28 mouse cellular contexts compared by ENCODE assay signal in the genomic region with DNA sequence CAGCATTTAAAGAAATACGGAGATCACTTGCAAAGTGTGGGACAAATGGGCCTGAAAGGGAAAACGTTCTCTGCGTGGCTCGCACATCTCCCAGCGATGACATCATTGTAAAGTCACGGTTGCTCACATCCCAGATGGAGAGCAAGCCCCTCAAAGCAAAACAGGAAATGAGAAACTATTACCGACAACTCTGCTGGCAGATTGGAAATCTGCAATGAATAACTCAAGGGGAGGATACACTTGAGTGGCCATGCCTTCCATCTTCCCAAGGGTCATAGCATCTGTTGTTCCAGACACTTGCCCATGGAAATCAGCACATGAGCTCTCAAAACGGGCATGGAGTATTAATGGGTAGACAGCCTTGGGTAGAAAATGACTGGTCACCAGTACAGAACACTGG.
DNase-seq lines count a peak whose midpoint lies in the region; ATAC-seq and TF ChIP-seq lines count a peak whose summit lies in the region.
"Had no signal": no experiment of that assay in that cellular context is flagged by ENCODE, and none has a peak within 500 bp of the region (broad histone marks: within the 10 kb centered on the region; RNA-seq: fewer than 3 reads in every experiment).

No protein-coding gene starts in this region.

- no peak overlapping the region for H3K4me3 ChIP-seq in kidney, embryonic 14.5 days (ENCODE audit: low read length)
- no peak overlapping the region for H3K4me3 ChIP-seq in kidney, postnatal 0 days (replicated peaks; ENCODE audit: low read depth, low read length)
- H3K4me3 ChIP-seq: embryonic facial prominence, embryonic 12.5 days; hindbrain, embryonic 13.5 days; limb, embryonic 12.5 days; liver, embryonic 15.5 days; midbrain, embryonic 12.5 days; neural tube, embryonic 13.5 days had no signal

- no peaks in the 10 kb centered on the region for H3K27me3 ChIP-seq in kidney, embryonic 14.5 days (ENCODE audit: control insufficient read depth, insufficient read depth, low read length)
- H3K27me3 ChIP-seq in kidney, postnatal 0 days (ENCODE audit: insufficient read depth, low read length) = no peaks in the 10 kb centered on the region
- H3K27me3 ChIP-seq: embryonic facial prominence, embryonic 12.5 days; liver, embryonic 15.5 days; midbrain, embryonic 12.5 days; neural tube, embryonic 13.5 days had no signal

- H3K4me2 ChIP-seq in kidney, embryonic 14.5 days (replicated peaks; ENCODE audit: low read depth, low read length) = no peak overlapping the region
- H3K4me2 ChIP-seq in kidney, postnatal 0 days (ENCODE audit: low read length) = no peak overlapping the region
- H3K4me2 ChIP-seq: embryonic facial prominence, embryonic 12.5 days; heart, embryonic 11.5 days; hindbrain, embryonic 13.5 days; limb, embryonic 12.5 days; liver, embryonic 15.5 days; lung, embryonic 14.5 days; midbrain, embryonic 12.5 days; neural tube, embryonic 13.5 days had no signal

- no peak overlapping the region; the same call in 1 of the 2 replicates for H3K27ac ChIP-seq in kidney, embryonic 14.5 days (ENCODE audit: low read depth, low read length)
- H3K27ac ChIP-seq in kidney, postnatal 0 days = no peak overlapping the region
- H3K27ac ChIP-seq: embryonic facial prominence, embryonic 12.5 days; hindbrain, embryonic 13.5 days; limb, embryonic 12.5 days; liver, embryonic 15.5 days; midbrain, embryonic 12.5 days; neural tube, embryonic 13.5 days; stomach, postnatal 0 days had no signal

- TF ChIP-seq CTCF in kidney, postnatal 0 days (IDR thresholded peaks at IDR 0.05; ENCODE audit: low read depth) = no peak

- H3K9me3 ChIP-seq in kidney, embryonic 14.5 days (ENCODE audit: control insufficient read depth, low read length) = no peaks in the 10 kb centered on the region
- no peaks in the 10 kb centered on the region for H3K9me3 ChIP-seq in kidney, postnatal 0 days (replicated peaks; ENCODE audit: low read length)
- H3K9me3 ChIP-seq: embryonic facial prominence, embryonic 12.5 days; hindbrain, embryonic 13.5 days; limb, embryonic 12.5 days; liver, embryonic 15.5 days; midbrain, embryonic 12.5 days; neural tube, embryonic 13.5 days had no signal

- WGBS in kidney, embryonic 14.5 days = 24% methylated on average over 8 of the region's 8 CpGs
- 23% methylated on average over 8 of the region's 8 CpGs for WGBS in kidney, postnatal 0 days

- no peaks in the 10 kb centered on the region for H3K4me1 ChIP-seq in kidney, embryonic 14.5 days (ENCODE audit: control insufficient read depth, insufficient read depth, low read length)
- no peaks in the 10 kb centered on the region for H3K4me1 ChIP-seq in kidney, postnatal 0 days (replicated peaks; ENCODE audit: insufficient read depth, low read length)
- H3K4me1 ChIP-seq: embryonic facial prominence, embryonic 12.5 days; hindbrain, embryonic 13.5 days; liver, embryonic 15.5 days; midbrain, embryonic 12.5 days; neural tube, embryonic 13.5 days had no signal

- H3K9ac ChIP-seq in kidney, embryonic 14.5 days (ENCODE audit: low read depth, low read length) = no peak overlapping the region
- H3K9ac ChIP-seq in kidney, postnatal 0 days (ENCODE audit: low read depth, low read length) = no peak overlapping the region
- H3K9ac ChIP-seq: embryonic facial prominence, embryonic 12.5 days; hindbrain, embryonic 13.5 days; limb, embryonic 12.5 days; liver, embryonic 15.5 days; lung, embryonic 14.5 days; midbrain, embryonic 12.5 days; neural tube, embryonic 13.5 days had no signal

- peak; percentile 92 for ATAC-seq in kidney, embryonic 14.5 days (ENCODE audit: low FRiP score, low TSS enrichment)
- ATAC-seq in kidney, postnatal 0 days (replicated peaks; ENCODE audit: low FRiP score, low read depth) = peak; percentile 89
- ATAC-seq: activated CD4-positive, CD25-positive, alpha-beta regulatory T cell, adult 4 months; forebrain, embryonic 14.5 days; intestine, embryonic 16.5 days had no signal

- no peaks in the 10 kb centered on the region for H3K36me3 ChIP-seq in kidney, embryonic 14.5 days (ENCODE audit: control insufficient read depth, insufficient read depth, low read length)
- H3K36me3 ChIP-seq in kidney, postnatal 0 days (ENCODE audit: insufficient read depth, low read length) = no peaks in the 10 kb centered on the region
- H3K36me3 ChIP-seq: embryonic facial prominence, embryonic 12.5 days; hindbrain, embryonic 13.5 days; limb, embryonic 12.5 days; liver, embryonic 15.5 days; midbrain, embryonic 12.5 days; neural tube, embryonic 13.5 days had no signal

- DNase-seq in kidney, adult 11 months = peak; percentile 18
- no peak for DNase-seq in kidney, postnatal 10 days
- peak; percentile 80 for DNase-seq in kidney, postnatal 0 days (ENCODE audit: low spot score)
- no peak for DNase-seq in cerebellum, adult 9-10 months
- no peak for DNase-seq in testis, postnatal 10 days (ENCODE audit: low spot score)
- DNase-seq: adrenal gland, adult 8-10 months; B cell, adult 2 months; cerebellum, adult 8-10 months; cerebellum, postnatal 36 days; gastrocnemius, postnatal 25 days; heart, adult 18-20 months; heart, postnatal 4 days; layer of hippocampus, adult 9-11 months; lung, embryonic 14.5 days; right cerebral cortex, postnatal 4 days; thymus, postnatal 4 days had no signal

Comparison
In these comparisons a context has a peak if more than half of its experiments do, and no peak if none do; other contexts are left out.
1. DNase-seq: peak in kidney, adult 11 months (single experiment) and kidney, postnatal 0 days (single experiment); none in kidney, postnatal 10 days (single experiment), cerebellum, adult 9-10 months (single experiment) and testis, postnatal 10 days (single experiment).